Mouse (Mus musculus): ENCODE results near the gene Cxcr4.

GRCm38 (mm10) chr1:128549442-128549841 lies 42.7 kb downstream of the Cxcr4 start:
- no peak for TF ChIP-seq POLR2A (IDR thresholded peaks at IDR 0.05; ENCODE audit: low read depth, low read length)
- no peak for TF ChIP-seq CTCF (conservative IDR thresholded peaks at IDR 0.05; ENCODE audit: insufficient read depth, insufficient read length, low read depth, low read length)

All from kidney, adult 2 months (tissue).